Mouse (Mus musculus) neural tube, embryonic 12.5 days (tissue): ENCODE results near the gene Scamp4. TPM values are rescaled to one million over a fixed set of nuclear protein-coding genes. Genes with fewer than 3 reads are reported as not detected.

Experiments used
- ATAC-seq: fragments of 200-750 bp; cut with Nextera tagmentation; 2 replicates; pipeline ENCODE4 v1.8.0; 2017; ENCODE audit warnings: low read depth, mild to moderate bottlenecking, moderate TSS enrichment, moderate library complexity; ENCODE audit not compliant: low FRiP score
- H3K27ac ChIP-seq: fragments of 300-500 bp; sonication (generic); 2 replicates; pipeline ENCODE4 v1.5.1; 2016
- H3K27me3 ChIP-seq: fragments of 300-500 bp; sonication (generic); replicated peaks from 2 replicates; pipeline ENCODE4 v1.6.1; 2016; ENCODE audit warnings: mild to moderate bottlenecking
- H3K36me3 ChIP-seq: fragments of 300-500 bp; sonication (generic); 2 replicates; pipeline ENCODE4 v1.6.1; 2016; ENCODE audit warnings: mild to moderate bottlenecking
- H3K4me1 ChIP-seq: fragments of 300-500 bp; sonication (generic); 2 replicates; pipeline ENCODE4 v1.6.1; 2016
- H3K4me2 ChIP-seq: fragments of 300-500 bp; sonication (generic); replicated peaks from 2 replicates; pipeline ENCODE4 v1.6.1; 2016; ENCODE audit warnings: mild to moderate bottlenecking
- H3K4me3 ChIP-seq: fragments of 300-500 bp; sonication (generic); 2 replicates; pipeline ENCODE4 v1.5.1; 2016
- H3K9ac ChIP-seq: fragments of 300-500 bp; sonication (generic); 2 replicates; pipeline ENCODE4 v1.6.1; 2016; ENCODE audit warnings: mild to moderate bottlenecking
- H3K9me3 ChIP-seq: fragments of 300-500 bp; sonication (generic); 2 replicates; pipeline ENCODE4 v1.6.1; 2016; ENCODE audit warnings: mild to moderate bottlenecking
- WGBS: fragments of 180-500 bp; shearing (Covaris S2); methylation state at CpG from one replicate; pipeline ENCODE4 v1.1.7; 2016; 5-methylcytosine and 5-hydroxymethylcytosine counted together
- polyA plus RNA-seq: library from polyadenylated mRNA; unstranded; fragments of >200 nt; fragmentation: Nextera tagmentation; extraction: Ambion mirVana; gene quantifications from 2 replicates; pipeline ENCODE4 v1.2.1, GENCODE M21; 2016

Gene Scamp4
- polyA plus RNA-seq, 1 experiment from 2014 or later, result 63.9 TPM

GRCm38 (mm10) chr10:80570871-80571836 is 31.5 kb upstream of the Scamp4 start:
- Histone ChIP-seq H3K9me3 (no peaks in the 10 kb centered on the region), H3K4me2 (peak overlapping the region; percentile 53), H3K27me3 (no peaks in the 10 kb centered on the region), H3K4me1 (peaks cover 62% of the 10 kb centered on the region), H3K9ac (peak overlapping the region; percentile 22; the same call in 1 of the 2 replicates), H3K36me3 (peaks cover 11% of the 10 kb centered on the region), H3K27ac (no peak overlapping the region), H3K4me3 (no peak overlapping the region)
- no peak for ATAC-seq
- WGBS, result 18% methylated on average over 30 of the region's 30 CpGs

GRCm38 (mm10) chr10:80572477-80572876 is 30.2 kb upstream of the Scamp4 start:
- Histone ChIP-seq H3K27me3 (no peaks in the 10 kb centered on the region), H3K36me3 (peaks cover 11% of the 10 kb centered on the region), H3K4me3 (no peak overlapping the region), H3K4me2 (no peak overlapping the region), H3K27ac (no peak overlapping the region), H3K9me3 (no peaks in the 10 kb centered on the region), H3K9ac (no peak overlapping the region), H3K4me1 (peaks cover 60% of the 10 kb centered on the region)
- 88% methylated on average over 2 of the region's 2 CpGs for WGBS
- ATAC-seq, result no peak

- peaks cover 63% of the 10 kb centered on the region for H3K4me1 ChIP-seq
- peaks cover 1% of the 10 kb centered on the region; the same call in 1 of the 2 replicates for H3K36me3 ChIP-seq
- H3K27ac ChIP-seq, result no peak overlapping the region
- H3K4me3 ChIP-seq, result no peak overlapping the region
- H3K27me3 ChIP-seq, result no peaks in the 10 kb centered on the region
- H3K9ac ChIP-seq, result 0 out of 2 replicates have a peak overlapping the region, but pooled peaks have one; percentile 13
- ATAC-seq, result no peak
- no peaks in the 10 kb centered on the region for H3K9me3 ChIP-seq
- 0 out of 2 replicates have a peak overlapping the region, but pooled peaks have one; percentile 10 for H3K4me2 ChIP-seq
- WGBS, result 59% methylated on average over 9 of the region's 9 CpGs
Measured at GRCm38 (mm10) chr10:80573944-80574343, 28.7 kb upstream of the Scamp4 start.

GRCm38 (mm10) chr10:80574896-80575295 is 27.8 kb upstream of the Scamp4 start:
- Histone ChIP-seq H3K9ac (no peak overlapping the region), H3K4me2 (peak overlapping the region; percentile 97), H3K4me3 (no peak overlapping the region), H3K27me3 (no peaks in the 10 kb centered on the region), H3K9me3 (no peaks in the 10 kb centered on the region), H3K27ac (no peak overlapping the region), H3K36me3 (no peaks in the 10 kb centered on the region), H3K4me1 (peaks cover 68% of the 10 kb centered on the region)
- 80% methylated on average over 3 of the region's 3 CpGs for WGBS
- no peak for ATAC-seq

GRCm38 (mm10) chr10:80575925-80576324 is 26.7 kb upstream of the Scamp4 start:
- no peaks in the 10 kb centered on the region for H3K36me3 ChIP-seq
- no peaks in the 10 kb centered on the region for H3K9me3 ChIP-seq
- H3K27ac ChIP-seq, result no peak overlapping the region
- WGBS, result 15% methylated on average over 17 of the region's 17 CpGs
- H3K9ac ChIP-seq, result peak overlapping the region; percentile 85
- peaks cover 65% of the 10 kb centered on the region for H3K4me1 ChIP-seq
- ATAC-seq, result no peak
- peak overlapping the region; percentile 97 for H3K4me2 ChIP-seq
- no peaks in the 10 kb centered on the region for H3K27me3 ChIP-seq
- peak overlapping the region; percentile 78 for H3K4me3 ChIP-seq

GRCm38 (mm10) chr10:80576351-80577194 is 26.1 kb upstream of the Scamp4 start:
- peak; percentile 11; the same call in 1 of the 2 replicates for ATAC-seq
- peak overlapping the region; percentile 97 for H3K4me2 ChIP-seq
- WGBS, result under 1% methylated on average over 93 of the region's 96 CpGs
- H3K4me3 ChIP-seq, result peak overlapping the region; percentile 78
- no peaks in the 10 kb centered on the region for H3K27me3 ChIP-seq
- H3K9ac ChIP-seq, result peak overlapping the region; percentile 85
- peaks cover 58% of the 10 kb centered on the region for H3K4me1 ChIP-seq
- H3K36me3 ChIP-seq, result no peaks in the 10 kb centered on the region
- H3K9me3 ChIP-seq, result no peaks in the 10 kb centered on the region
- H3K27ac ChIP-seq, result peak overlapping the region; percentile 68

- Histone ChIP-seq H3K9ac (peak within 1 kb of the TSS; percentile 85), H3K4me2 (peak within 1 kb of the TSS; percentile 97), H3K36me3 (peaks cover 2% of the 10 kb centered on the region; the same call in 1 of the 2 replicates), H3K9me3 (no peaks in the 10 kb centered on the region), H3K4me1 (peaks cover 53% of the 10 kb centered on the region), H3K27me3 (no peaks in the 10 kb centered on the region), H3K4me3 (peak within 1 kb of the TSS; percentile 78), H3K27ac (peak within 1 kb of the TSS; percentile 68)
- WGBS, result under 1% methylated on average over 81 of the region's 97 CpGs
- ATAC-seq, result peak; percentile 75
Measured at GRCm38 (mm10) chr10:80577195-80578130, 25.2 kb upstream of the Scamp4 start, which contains the start of gene Klf16. Gene Klf16, minus strand, starts transcription at chr10:80577321.

GRCm38 (mm10) chr10:80578131-80578750 is 24.4 kb upstream of the Scamp4 start:
- H3K27me3 ChIP-seq, result no peaks in the 10 kb centered on the region
- H3K36me3 ChIP-seq, result peaks cover 6% of the 10 kb centered on the region
- peak overlapping the region; percentile 68; the same call in 1 of the 2 replicates for H3K27ac ChIP-seq
- WGBS, result under 1% methylated on average over 29 of the region's 29 CpGs
- peak overlapping the region; percentile 85; the same call in 1 of the 2 replicates for H3K9ac ChIP-seq
- peak overlapping the region; percentile 78 for H3K4me3 ChIP-seq
- ATAC-seq, result peak; percentile 49
- H3K4me1 ChIP-seq, result peaks cover 52% of the 10 kb centered on the region
- no peaks in the 10 kb centered on the region for H3K9me3 ChIP-seq
- peak overlapping the region; percentile 97 for H3K4me2 ChIP-seq

- no peaks in the 10 kb centered on the region for H3K9me3 ChIP-seq
- peaks cover 13% of the 10 kb centered on the region for H3K36me3 ChIP-seq
- 6% methylated on average over 8 of the region's 8 CpGs for WGBS
- H3K27ac ChIP-seq, result no peak overlapping the region
- H3K9ac ChIP-seq, result no peak overlapping the region
- no peak overlapping the region for H3K4me3 ChIP-seq
- ATAC-seq, result no peak
- peaks cover 45% of the 10 kb centered on the region for H3K4me1 ChIP-seq
- no peaks in the 10 kb centered on the region for H3K27me3 ChIP-seq
- H3K4me2 ChIP-seq, result peak overlapping the region; percentile 97
Measured at GRCm38 (mm10) chr10:80578911-80579310, 23.8 kb upstream of the Scamp4 start.

GRCm38 (mm10) chr10:80583047-80583446 is 19.6 kb upstream of the Scamp4 start:
- Histone ChIP-seq H3K9me3 (no peaks in the 10 kb centered on the region), H3K4me3 (no peak overlapping the region), H3K4me1 (peaks cover 25% of the 10 kb centered on the region), H3K27me3 (no peaks in the 10 kb centered on the region), H3K4me2 (no peak overlapping the region), H3K27ac (no peak overlapping the region), H3K36me3 (peaks cover 41% of the 10 kb centered on the region), H3K9ac (no peak overlapping the region)
- 87% methylated on average over 5 of the region's 5 CpGs for WGBS
- ATAC-seq, result no peak

- Histone ChIP-seq H3K9me3 (no peaks in the 10 kb centered on the region), H3K4me1 (peaks cover 27% of the 10 kb centered on the region), H3K27me3 (no peaks in the 10 kb centered on the region), H3K4me3 (no peak overlapping the region), H3K27ac (no peak overlapping the region), H3K9ac (no peak overlapping the region), H3K4me2 (no peak overlapping the region), H3K36me3 (peaks cover 41% of the 10 kb centered on the region)
- no peak for ATAC-seq
- WGBS, result 75% methylated on average over 12 of the region's 12 CpGs
Measured at GRCm38 (mm10) chr10:80584045-80584488, 18.6 kb upstream of the Scamp4 start.
